Mouse (Mus musculus): ENCODE results near the gene Nek5.

- TF ChIP-seq CTCF (IDR thresholded peaks at IDR 0.05; ENCODE audit: low read depth, low read length) (no peak), EP300 (IDR thresholded peaks at IDR 0.05; ENCODE audit: insufficient read depth, low read depth, low read length) (no peak)
These were observed 9.9 kb upstream of the Nek5 start for GRCm38 (mm10) chr8:22134750-22135135.

All from ES-Bruce4 (cell line).